Mouse (Mus musculus) heart, postnatal 10 days (tissue): ENCODE data around the gene Tbc1d7. TPM values are rescaled to one million over a fixed set of nuclear protein-coding genes. Genes with fewer than 3 reads are reported as not detected.

Source experiments
- DNase-seq, 2 experiments: peaks; one replicate each; pipeline ENCODE4 v3.0.0; 2021
- intact Hi-C: fragments of 180-260 bp; cut with DNase I; formaldehyde crosslinking; loops from one replicate; pipeline ENCODE4 v1.15.1; 2025
- total RNA-seq, 2 experiments: library from RNA; stranded (reverse); gene quantifications; 2 replicates each; pipeline ENCODE4 v1.2.3; 2021

Tbc1d7 gene
- total RNA-seq, 2 experiments from 2014 or later: 41.8 to 42.2 TPM

DNA sequence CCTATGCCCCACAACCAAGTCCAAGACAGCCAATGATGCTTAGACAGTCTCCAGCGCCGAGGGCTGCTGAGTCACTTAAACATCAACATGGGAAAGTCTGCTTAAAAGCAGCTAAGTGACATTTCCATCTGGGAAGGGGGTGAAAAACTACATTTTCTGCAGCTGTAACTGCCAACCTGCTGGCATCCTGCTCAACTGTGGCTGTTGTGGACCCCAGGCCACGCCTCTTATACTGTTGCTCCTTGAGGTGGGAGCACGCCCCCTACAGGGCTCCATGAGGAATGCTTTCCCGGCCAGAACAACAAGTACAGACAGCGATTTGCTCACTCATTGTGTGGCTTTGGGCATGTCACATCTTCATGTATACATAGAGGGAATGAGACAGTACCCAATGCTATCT, 25.9 kb upstream of the Tbc1d7 start:
- intact Hi-C loops: loop anchor here (5.0 kb wide), 1 partner anchor 35 kb away; no protein-coding TSS in a partner anchor
- DNase-seq: no peak

GRCm38 (mm10) chr13:43196000-43196399, 24.7 kb upstream of the Tbc1d7 start:
- peak; percentile 57 to 78 for DNase-seq
- intact Hi-C loops: loop anchor here (5.0 kb wide), 1 partner anchor 36 kb away; no protein-coding TSS in a partner anchor

GRCm38 (mm10) chr13:43193932-43194331, 22.6 kb upstream of the Tbc1d7 start:
- intact Hi-C loops: no loop called here
- DNase-seq: no peak

DNA sequence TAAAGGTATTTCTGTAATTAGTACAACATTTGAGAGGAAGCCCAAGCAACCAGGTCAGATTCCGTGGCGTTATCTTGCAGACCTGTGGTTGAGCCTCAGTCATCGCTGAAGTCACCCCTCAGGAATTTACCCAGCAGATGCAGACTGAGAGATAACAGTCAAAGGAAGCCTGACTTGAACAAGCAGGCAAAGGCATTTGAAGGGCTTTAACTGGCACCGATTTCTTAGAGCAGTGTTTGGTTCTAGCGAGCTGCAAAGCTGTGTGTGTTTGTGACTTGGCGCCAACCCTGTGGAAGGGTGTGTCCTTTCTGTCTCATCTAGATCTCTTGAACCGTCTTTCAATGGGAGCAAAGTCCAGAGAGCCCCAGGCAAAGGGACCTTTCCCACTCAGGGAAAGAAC, 22.0 kb upstream of the Tbc1d7 start:
- intact Hi-C loops: no loop called here
- DNase-seq: no peak

GRCm38 (mm10) chr13:43191741-43192192, 20.5 kb upstream of the Tbc1d7 start:
- intact Hi-C loops: no loop called here
- DNase-seq: peak; percentile 68 to 77

DNA sequence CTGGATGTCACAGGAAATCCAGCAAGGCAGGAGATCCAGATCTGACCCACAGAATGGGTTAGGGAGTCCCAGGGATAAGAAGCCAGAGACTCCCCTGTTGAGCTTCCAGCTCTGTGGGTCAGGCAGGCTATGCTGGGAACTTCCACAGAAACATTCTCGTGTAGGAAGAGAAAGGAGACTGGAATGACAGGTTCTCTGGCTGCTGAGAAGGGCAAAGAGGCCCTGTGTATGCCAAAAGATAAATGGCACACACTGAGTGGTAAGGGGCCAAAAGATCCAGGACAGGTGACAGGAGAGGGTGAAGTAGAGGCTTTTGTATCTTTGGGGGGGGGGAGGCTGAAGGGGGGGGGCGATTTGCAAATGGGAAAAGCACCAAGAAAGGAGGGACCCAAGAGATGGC, 20.0 kb upstream of the Tbc1d7 start:
- intact Hi-C loops: no loop called here

GRCm38 (mm10) chr13:43187736-43188135, 16.4 kb upstream of the Tbc1d7 start:
- DNase-seq: no peak
- intact Hi-C loops: no loop called here

More for the DNA sequence above, 20.0 kb upstream of the Tbc1d7 start:
- DNase-seq: peak; percentile 42 to 51

DNA sequence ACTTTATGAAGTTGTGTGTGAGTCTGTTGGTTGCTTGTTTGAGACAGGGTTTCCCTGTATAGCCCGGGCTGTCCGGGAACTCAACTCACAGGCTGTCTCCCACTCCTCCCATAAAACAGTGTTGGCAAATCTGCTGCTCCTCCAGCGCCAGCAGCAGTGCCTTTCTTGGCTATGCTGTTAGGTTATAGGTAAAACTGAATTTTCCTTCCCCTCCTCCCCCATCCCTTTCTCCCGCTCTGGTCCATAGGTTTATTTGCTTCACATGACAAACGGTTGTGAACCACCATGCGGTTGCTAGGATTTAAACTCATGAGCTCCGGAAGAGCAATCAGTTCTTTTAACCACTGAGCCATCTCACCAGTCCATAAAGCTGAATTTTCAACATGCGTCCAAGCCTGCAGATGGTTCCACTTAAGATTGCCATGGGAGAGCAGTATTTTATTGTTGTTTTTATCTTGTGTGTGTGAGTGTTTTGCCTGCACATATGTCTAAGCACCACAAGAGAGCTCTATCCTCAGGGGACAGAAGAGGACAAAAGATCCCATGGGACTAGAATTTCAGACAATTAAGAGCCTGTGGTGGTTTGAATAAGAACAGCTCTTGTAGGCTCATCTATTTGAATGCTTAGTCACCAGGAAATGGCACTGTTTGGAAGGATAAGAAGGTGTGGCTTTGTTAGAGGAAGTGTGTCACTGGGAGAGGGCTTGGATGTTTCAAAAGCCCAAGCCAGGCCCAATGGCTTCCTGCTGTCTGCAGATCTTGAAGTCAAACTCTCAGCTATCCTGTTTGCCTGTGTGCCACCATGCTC, 12.2 kb upstream of the Tbc1d7 start:
- intact Hi-C loops: loop anchor here (5.0 kb wide), 4 partner anchors 139 to 554 kb away; partner anchors contain the start of gene Nol7
- no peak for DNase-seq

- intact Hi-C loops: loop anchor here (5.0 kb wide), 4 partner anchors 140 to 555 kb away; partner anchors contain the start of gene Nol7
- peak; percentile 89 to 93 for DNase-seq
Observed at GRCm38 (mm10) chr13:43182465-43183201, 11.3 kb upstream of the Tbc1d7 start.

DNA sequence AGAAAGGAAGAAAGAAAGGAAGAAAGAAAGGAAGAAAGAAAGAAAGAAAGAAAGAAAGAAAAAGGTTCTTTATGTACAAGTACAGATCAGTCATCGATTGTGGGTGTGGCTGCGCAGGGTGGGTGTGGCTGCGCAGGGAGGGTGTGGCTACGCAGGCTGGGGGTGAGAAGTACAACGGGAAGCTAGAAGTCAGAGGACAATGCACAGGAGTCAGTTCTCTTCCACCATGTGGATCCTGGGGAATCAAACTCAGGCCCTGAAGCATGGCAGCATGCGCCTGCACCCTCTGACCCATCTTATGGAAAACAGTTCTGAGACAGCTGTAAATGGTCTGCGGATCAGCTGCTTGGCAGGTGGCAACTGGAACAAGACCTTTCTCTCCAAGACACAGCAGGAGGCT, 9.8 kb upstream of the Tbc1d7 start:
- intact Hi-C loops: loop anchor here (5.0 kb wide), 4 partner anchors 141 to 556 kb away; partner anchors contain the start of gene Nol7
- DNase-seq: no peak

GRCm38 (mm10) chr13:43177317-43177716, 6.0 kb upstream of the Tbc1d7 start:
- intact Hi-C loops: no loop called here
- no peak for DNase-seq

GRCm38 (mm10) chr13:43176676-43177075, 5.4 kb upstream of the Tbc1d7 start:
- DNase-seq: no peak
- intact Hi-C loops: no loop called here

GRCm38 (mm10) chr13:43173262-43173661, 2.0 kb upstream of the Tbc1d7 start:
- intact Hi-C loops: no loop called here
- DNase-seq: peak; percentile 87 to 92

DNA sequence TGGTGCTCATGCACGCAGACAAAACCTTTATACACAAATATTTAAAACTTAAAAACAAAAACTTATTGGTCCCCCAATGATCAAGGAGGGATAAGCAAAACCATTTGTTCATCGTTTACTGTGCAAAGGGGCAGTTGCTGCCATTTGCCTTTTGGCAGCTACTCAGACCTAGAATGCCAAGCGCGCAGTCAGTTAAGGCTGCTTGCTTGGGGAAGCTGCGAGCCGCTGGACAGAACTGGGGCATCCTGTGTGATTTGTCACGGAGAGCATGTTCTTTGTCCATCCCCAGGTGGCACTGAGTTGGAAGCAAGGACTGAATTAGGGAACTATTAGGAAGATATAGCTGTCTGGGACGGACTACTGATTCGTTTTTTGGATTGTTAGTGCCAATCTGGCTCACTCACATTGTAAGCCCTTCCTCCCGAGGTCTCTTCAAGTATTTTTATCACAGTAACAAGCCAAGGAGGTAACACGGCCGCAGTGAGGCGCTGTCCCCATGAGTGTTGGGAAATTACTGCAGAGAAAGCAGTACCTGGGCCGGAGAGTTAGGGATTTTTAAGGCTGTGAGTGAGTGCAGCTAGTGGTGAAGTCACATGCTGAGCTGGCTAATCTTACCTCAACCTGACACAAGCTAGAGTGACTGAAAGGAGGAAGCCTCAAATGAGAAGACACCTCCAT, 874 bp upstream of the Tbc1d7 start:
- intact Hi-C loops: no loop called here
- DNase-seq: peak in 1 of 2 experiments; percentile 56

DNA sequence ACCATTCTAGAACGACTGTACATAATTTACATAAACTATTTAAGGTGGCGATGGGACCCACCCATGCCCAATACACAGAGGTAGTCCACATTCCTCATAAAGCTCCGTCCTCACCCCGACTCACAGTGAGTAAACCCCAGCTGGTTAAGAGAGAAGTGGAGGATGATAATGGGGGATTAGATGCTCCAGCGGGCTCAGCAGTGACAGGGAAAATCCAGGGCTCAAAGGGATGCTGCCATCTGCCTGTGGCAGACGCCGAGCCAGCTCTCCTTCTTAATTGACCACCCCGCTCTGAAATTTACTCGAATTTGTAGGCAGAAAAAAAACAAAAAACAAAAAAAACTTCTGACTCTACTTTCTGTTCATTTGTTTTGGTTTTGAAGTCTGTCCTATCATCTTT, 3.6 kb downstream of the Tbc1d7 start:
- DNase-seq: no peak
- intact Hi-C loops: no loop called here

DNA sequence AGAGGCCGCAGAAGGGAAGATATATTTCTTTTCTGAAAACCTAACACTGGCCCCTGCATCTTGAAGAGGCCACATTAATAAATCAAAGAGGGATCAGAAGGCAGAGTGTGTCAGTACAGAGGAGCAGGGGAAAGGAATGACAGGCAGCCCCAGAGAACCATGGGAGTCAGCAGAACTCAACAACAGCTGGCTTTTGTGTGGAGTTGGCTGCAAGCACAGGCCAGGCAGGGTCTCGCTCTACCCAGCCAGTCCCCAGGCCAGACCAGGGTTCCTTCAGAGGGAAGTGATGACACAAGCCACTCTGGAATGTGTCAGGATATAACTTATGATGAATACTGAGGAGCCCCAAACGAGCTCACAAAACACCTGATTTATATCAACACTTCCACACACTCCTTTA, 11.9 kb downstream of the Tbc1d7 start:
- intact Hi-C loops: loop anchor here (5.0 kb wide), 1 partner anchor 322 kb away; no protein-coding TSS in a partner anchor
- peak; percentile 63 to 66 for DNase-seq

DNA sequence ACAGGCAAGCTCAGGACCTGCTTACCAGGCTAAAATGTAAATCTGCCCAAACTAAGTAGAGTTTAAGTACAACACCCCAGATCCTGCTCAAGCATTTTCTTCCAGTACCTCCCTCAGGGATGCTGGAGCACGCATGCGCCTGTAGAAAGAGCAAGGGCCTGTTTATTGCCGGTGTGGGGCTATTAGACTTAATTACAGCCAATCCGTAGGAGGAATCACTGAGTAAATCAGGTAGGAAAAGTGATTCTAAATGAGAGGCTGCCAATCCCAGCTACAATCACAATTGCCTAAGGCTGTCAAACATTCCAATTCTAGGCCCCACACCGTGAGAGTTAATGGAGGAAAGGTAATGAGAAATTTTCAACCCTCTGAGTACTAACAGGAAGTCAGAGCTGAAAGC, 13.0 kb downstream of the Tbc1d7 start:
- intact Hi-C loops: loop anchor here (5.0 kb wide), 1 partner anchor 321 kb away; no protein-coding TSS in a partner anchor
- no peak for DNase-seq

DNA sequence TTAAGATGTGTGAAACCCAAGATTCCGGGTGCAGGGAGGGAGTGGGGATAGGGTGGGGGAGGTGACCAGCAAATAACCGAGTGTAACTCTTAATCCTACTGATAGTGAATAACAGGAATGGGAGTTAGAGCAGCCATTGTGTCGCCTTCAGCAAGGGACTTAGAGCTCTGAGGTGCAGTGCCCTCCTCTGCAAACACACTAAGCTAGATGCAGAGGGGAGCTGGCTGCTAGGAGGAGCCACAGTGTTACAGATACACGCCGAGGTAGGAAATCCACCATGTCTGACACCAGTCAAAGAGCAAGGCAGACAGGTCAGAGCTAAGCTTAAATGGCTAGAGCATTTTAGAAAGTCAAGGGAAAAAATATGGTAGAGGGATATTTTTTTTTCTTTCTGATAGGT, 13.9 kb downstream of the Tbc1d7 start:
- intact Hi-C loops: loop anchor here (5.0 kb wide), 1 partner anchor 320 kb away; no protein-coding TSS in a partner anchor
- no peak for DNase-seq

DNA sequence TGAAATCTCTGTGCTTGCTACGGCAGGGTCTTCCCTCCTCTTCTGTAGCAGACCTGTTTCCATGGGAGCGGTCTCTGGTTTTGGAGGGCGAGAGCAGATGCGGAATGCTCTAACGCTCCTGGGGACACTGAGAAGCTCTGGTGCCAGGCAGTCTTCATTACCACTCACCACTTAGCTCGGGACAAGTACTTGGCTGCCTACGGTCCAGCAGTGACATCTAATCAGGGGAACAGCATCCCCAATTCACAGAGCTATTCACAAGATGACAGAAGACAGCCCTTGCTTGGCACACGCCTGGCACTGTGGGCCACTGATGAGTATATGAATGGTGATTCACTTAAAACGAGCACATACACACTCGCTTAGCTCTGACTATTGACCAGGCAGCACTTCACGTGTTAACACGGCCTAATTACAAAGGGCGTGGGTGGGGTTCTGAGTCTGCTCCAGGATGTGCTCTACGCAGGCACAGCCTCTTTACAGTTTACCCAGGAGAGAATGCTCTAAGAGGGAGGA, 19.2 kb downstream of the Tbc1d7 start:
- DNase-seq: peak; percentile 33 to 57
- intact Hi-C loops: no loop called here

DNA sequence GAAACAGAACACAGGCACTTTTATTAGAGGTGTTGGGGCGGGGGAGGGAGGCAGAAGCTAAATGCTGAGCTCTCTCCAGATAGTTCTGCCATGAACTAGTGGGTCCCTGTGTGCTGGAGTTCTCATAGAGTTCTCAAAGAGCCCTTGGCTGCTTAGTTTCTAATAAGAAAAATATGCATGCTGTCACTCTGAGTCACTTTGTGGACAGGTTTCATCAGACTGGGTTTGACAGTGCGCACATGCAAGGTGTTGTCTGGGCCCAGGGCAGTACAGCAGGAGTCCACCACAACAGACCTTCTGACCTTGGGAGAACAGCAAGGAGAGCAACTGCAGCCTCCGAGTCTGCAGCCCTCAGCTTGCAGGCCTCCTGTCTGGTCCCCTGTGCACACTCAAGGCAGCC, 21.6 kb downstream of the Tbc1d7 start:
- intact Hi-C loops: no loop called here
- DNase-seq: no peak
